In genomic region chr4:99064524-99064923, GRCm38 (mm10) we compare ENCODE assay signal across 13 mouse cellular contexts. TPM values are rescaled to one million over a fixed set of nuclear protein-coding genes. Genes with fewer than 3 reads are reported as not detected.
DNase-seq lines count a peak whose midpoint lies in the region; ATAC-seq and TF ChIP-seq lines count a peak whose summit lies in the region.
"Had no signal": no experiment of that assay in that cellular context is flagged by ENCODE, and none has a peak within 500 bp of the region (broad histone marks: within the 10 kb centered on the region; RNA-seq: fewer than 3 reads in every experiment).

No protein-coding gene starts in this region.

- H3K27me3 ChIP-seq in limb, embryonic 13.5 days = no peaks in the 10 kb centered on the region

- peaks cover 15% of the 10 kb centered on the region for H3K4me1 ChIP-seq in limb, embryonic 13.5 days

- no peak overlapping the region for H3K4me3 ChIP-seq in limb, embryonic 13.5 days
- H3K4me3 ChIP-seq: forebrain, embryonic 10.5 days had no signal

- ATAC-seq in limb, embryonic 13.5 days (ENCODE audit: low FRiP score, low read depth) = peak; percentile 79; the same call in 1 of the 2 replicates
- no peak for ATAC-seq in inflammation-experienced regulatory T-cells, adult 6 months

- no peak overlapping the region for H3K4me2 ChIP-seq in limb, embryonic 13.5 days (replicated peaks)

- no peaks in the 10 kb centered on the region for H3K9me3 ChIP-seq in limb, embryonic 13.5 days
- H3K9me3 ChIP-seq: forebrain, embryonic 10.5 days had no signal

- no peak for TF ChIP-seq POLR2A in brain, embryonic 14.5 days (IDR thresholded peaks at IDR 0.05; ENCODE audit: borderline replicate concordance, extremely low read depth, insufficient read depth, insufficient read length, poor library complexity, severe bottlenecking)

- peak; percentile 29 for DNase-seq in kidney, adult 11 months
- DNase-seq in kidney, adult 18-20 months = no peak
- peak; percentile 41 for DNase-seq in brain, embryonic 14.5 days (ENCODE audit: low read depth)
- peak; percentile 6 to 27 for DNase-seq in kidney, adult 8-10 months
- DNase-seq in layer of hippocampus, postnatal 25 days (ENCODE audit: extremely low spot score in 1 of 2, low spot score in 1 of 2) = no peak
- DNase-seq in spleen, postnatal 36 days (ENCODE audit: low spot score in 2 of 2) = no peak
- DNase-seq: adrenal gland, postnatal 25 days; cerebellum, postnatal 25 days; layer of hippocampus, postnatal 36 days; lung, postnatal 10 days had no signal

- H3K27ac ChIP-seq in limb, embryonic 13.5 days = peak overlapping the region; percentile 39; the same call in 1 of the 2 replicates
- H3K27ac ChIP-seq: forebrain, embryonic 10.5 days had no signal

- peaks cover 36% of the 10 kb centered on the region for H3K36me3 ChIP-seq in limb, embryonic 13.5 days

- H3K9ac ChIP-seq in limb, embryonic 13.5 days = no peak overlapping the region

- 15% methylated on average over 5 of the region's 5 CpGs for WGBS in limb, embryonic 13.5 days

- no peak for TF ChIP-seq CTCF in brain, embryonic 14.5 days (IDR thresholded peaks at IDR 0.05; ENCODE audit: borderline replicate concordance, extremely low read depth, insufficient read depth, insufficient read length)

RNA-seq across cellular contexts. Expression of gene Angptl3, which starts 33.8 kb away (rescaled TPM):
- polyA plus RNA-seq in brain, embryonic 14.5 days (2012; rRNA removed) = not detected in 2 replicates
- 1.5 and 2.2 TPM in 2 replicates for polyA plus RNA-seq in limb, embryonic 13.5 days (2015; fragmentation: Nextera tagmentation; extraction: Ambion mirVana)
- total RNA-seq in layer of hippocampus, postnatal 25 days (2021) = under 1 TPM in 1 of 2 experiments, not detected in 1; 0.71 TPM
- not detected for polyA plus RNA-seq in inflammation-experienced regulatory T-cells, adult 6 months (2017; shearing (Covaris generic))

RNA-seq across cellular contexts. Expression of gene Dock7, which starts 56.2 kb away (rescaled TPM):
- 197 and 199 TPM in 2 replicates for polyA plus RNA-seq in brain, embryonic 14.5 days (2012; rRNA removed)
- polyA plus RNA-seq in limb, embryonic 13.5 days (2015; fragmentation: Nextera tagmentation; extraction: Ambion mirVana) = 67.1 and 70.4 TPM in 2 replicates
- total RNA-seq in layer of hippocampus, postnatal 25 days (2021) = 10 to 100 TPM; 30.7 to 37.4 TPM
- under 1 TPM in 2 of 3 experiments, not detected in 1; 0.16 to 0.97 TPM for polyA plus RNA-seq in inflammation-experienced regulatory T-cells, adult 6 months (2017; shearing (Covaris generic))

Comparison
In these comparisons a context has a peak if more than half of its experiments do, and no peak if none do; other contexts are left out.
1. DNase-seq: peak in kidney, adult 11 months (single experiment), brain, embryonic 14.5 days (single experiment) and kidney, adult 8-10 months (2 of 2); none in kidney, adult 18-20 months (single experiment), layer of hippocampus, postnatal 25 days (0 of 2) and spleen, postnatal 36 days (0 of 2).
2. RNA of gene Dock7, which starts 56.2 kb away (polyA plus RNA-seq): 197 to 199 TPM in brain, embryonic 14.5 days and 67.1 to 70.4 TPM in limb, embryonic 13.5 days; 0.16 to 0.97 TPM in inflammation-experienced regulatory T-cells, adult 6 months; every median in the first group is over 10 times any median in the second.